Mouse (Mus musculus) embryonic facial prominence, embryonic 10.5 days (tissue): ENCODE measurements at regions not wholly inside any gene's neighbourhood (a gene's known extent, or its start where the extent isn't known, plus 50 kb on each side); places are given as distances from the start of the nearest gene placed in this dataset.

Experiments
- DNase-seq: peaks from one replicate; pipeline ENCODE4 v3.0.0-alpha.2; 2017; ENCODE audit warnings: low spot score
- H3K27ac ChIP-seq: fragments of 300-500 bp; sonication (generic); replicated peaks from 2 replicates; pipeline ENCODE4 v1.5.1; 2016; ENCODE audit warnings: mild to moderate bottlenecking
- H3K27me3 ChIP-seq: fragments of 300-500 bp; sonication (generic); replicated peaks from 2 replicates; pipeline ENCODE4 v1.6.1; 2016; ENCODE audit warnings: low read depth, mild to moderate bottlenecking; ENCODE audit not compliant: poor library complexity, severe bottlenecking
- H3K36me3 ChIP-seq: fragments of 300-500 bp; sonication (generic); replicated peaks from 2 replicates; pipeline ENCODE4 v1.6.1; 2016; ENCODE audit warnings: mild to moderate bottlenecking, moderate library complexity
- H3K4me1 ChIP-seq: fragments of 300-500 bp; sonication (generic); 2 replicates; pipeline ENCODE4 v1.6.1; 2016
- H3K4me3 ChIP-seq: fragments of 300-500 bp; sonication (generic); 2 replicates; pipeline ENCODE4 v1.5.1; 2016; ENCODE audit warnings: mild to moderate bottlenecking, moderate library complexity
- H3K9me3 ChIP-seq: fragments of 300-500 bp; sonication (generic); 2 replicates; pipeline ENCODE4 v1.6.1; 2016; ENCODE audit warnings: mild to moderate bottlenecking
- WGBS: fragments of 180-500 bp; shearing (Covaris S2); methylation state at CpG from one replicate; pipeline ENCODE4 v1.1.7; 2016; 5-methylcytosine and 5-hydroxymethylcytosine counted together

- no peak for DNase-seq
- WGBS: 81% methylated on average over 3 of the region's 3 CpGs
- H3K9me3 ChIP-seq: no peaks in the 10 kb centered on the region
- H3K27ac ChIP-seq: no peak overlapping the region
- no peak overlapping the region for H3K4me3 ChIP-seq
- no peaks in the 10 kb centered on the region for H3K4me1 ChIP-seq
- no peaks in the 10 kb centered on the region for H3K27me3 ChIP-seq
- no peaks in the 10 kb centered on the region for H3K36me3 ChIP-seq
Observed at GRCm38 (mm10) chr2:101491762-101492161, 132.8 kb upstream of the Rag2 start.

- Histone ChIP-seq H3K27ac (no peak overlapping the region), H3K4me3 (no peak overlapping the region), H3K27me3 (no peaks in the 10 kb centered on the region), H3K9me3 (no peaks in the 10 kb centered on the region), H3K36me3 (no peaks in the 10 kb centered on the region), H3K4me1 (no peaks in the 10 kb centered on the region)
- no peak for DNase-seq
Observed at GRCm38 (mm10) chr2:101508116-101508515, 116.4 kb upstream of the Rag2 start.
